Mouse (Mus musculus): ENCODE results near the gene Mtnr1b. TPM values are rescaled to one million over a fixed set of nuclear protein-coding genes. Genes with fewer than 3 reads are reported as not detected.

The Mtnr1b gene
- total RNA-seq (2021), result not detected
- long read RNA-seq, experiment 1, result 0 reads
- long read RNA-seq, experiment 2, result 0 reads

DNA sequence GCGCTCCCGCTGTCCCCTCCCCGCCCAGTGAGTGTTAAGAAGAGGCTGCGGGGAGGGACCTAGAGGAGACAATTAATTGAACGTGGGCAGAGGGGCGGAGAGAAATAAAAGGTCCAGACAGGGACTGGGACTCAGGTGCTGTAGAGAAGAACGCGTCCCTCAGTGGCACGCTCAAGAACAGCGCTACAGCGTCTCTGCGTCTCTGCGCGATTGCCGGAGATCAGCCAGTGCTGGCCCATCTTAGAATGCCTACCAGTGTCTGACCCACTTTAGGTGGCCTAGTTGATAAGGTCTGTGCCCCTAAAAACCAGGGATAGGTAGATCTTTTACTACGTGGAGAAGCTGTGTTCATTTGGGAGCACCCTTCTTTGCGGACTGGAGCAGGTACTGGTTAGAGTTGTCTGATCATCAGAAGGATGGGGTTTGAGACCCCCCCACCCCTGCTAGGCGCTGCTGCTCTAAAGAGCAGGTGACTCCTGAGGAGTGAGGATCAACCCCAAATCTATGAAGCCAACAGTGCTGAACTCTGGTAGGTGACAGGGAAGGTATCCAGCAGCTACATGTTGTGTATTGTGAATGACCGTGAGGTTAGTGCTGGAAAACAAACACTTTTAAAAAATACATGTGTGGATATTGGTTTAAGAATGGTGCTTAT is at the start of gene Mtnr1b:
Gene Mtnr1b (minus strand): TSS at position 51 of the 655 bp plus-strand sequence.
- Histone ChIP-seq H3K4me3 (peak within 1 kb of the TSS; percentile 16; the same call in 1 of the 2 replicates), H3K27ac (no peak within 1 kb of the TSS)
- intact Hi-C loops (cut with DNase I), result no loop called here
- TF ChIP-seq CTCF (IDR thresholded peaks at IDR 0.05), result no peak
- DNase-seq (ENCODE audit: extremely low spot score in 1 of 2, low spot score in 2 of 2), result no peak

DNA sequence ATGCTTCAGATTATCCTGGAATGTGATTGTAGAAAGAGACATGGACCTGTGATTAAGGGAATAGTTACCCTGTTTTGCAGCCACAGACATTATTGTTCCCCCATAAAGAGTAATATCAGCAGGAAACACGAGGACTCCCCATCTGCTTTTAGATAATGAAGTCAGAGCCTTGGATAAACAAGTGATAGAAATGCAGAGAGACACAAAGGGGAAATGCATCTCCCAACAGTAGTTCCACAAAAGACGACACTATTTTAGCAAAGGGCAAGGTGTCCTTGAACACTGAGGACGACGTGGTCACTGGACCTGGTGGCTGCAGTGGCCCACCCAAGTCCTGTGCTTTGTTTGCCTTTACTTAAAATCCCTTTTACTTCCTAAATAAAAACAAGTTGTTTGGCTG is 45.9 kb upstream of the Mtnr1b start:
- no peak for TF ChIP-seq CTCF (IDR thresholded peaks at IDR 0.05)
- Histone ChIP-seq H3K4me3 (no peak overlapping the region), H3K27ac (no peak overlapping the region)
- intact Hi-C loops (cut with DNase I), result no loop called here
- DNase-seq (ENCODE audit: extremely low spot score in 1 of 2, low spot score in 2 of 2), result no peak

DNA sequence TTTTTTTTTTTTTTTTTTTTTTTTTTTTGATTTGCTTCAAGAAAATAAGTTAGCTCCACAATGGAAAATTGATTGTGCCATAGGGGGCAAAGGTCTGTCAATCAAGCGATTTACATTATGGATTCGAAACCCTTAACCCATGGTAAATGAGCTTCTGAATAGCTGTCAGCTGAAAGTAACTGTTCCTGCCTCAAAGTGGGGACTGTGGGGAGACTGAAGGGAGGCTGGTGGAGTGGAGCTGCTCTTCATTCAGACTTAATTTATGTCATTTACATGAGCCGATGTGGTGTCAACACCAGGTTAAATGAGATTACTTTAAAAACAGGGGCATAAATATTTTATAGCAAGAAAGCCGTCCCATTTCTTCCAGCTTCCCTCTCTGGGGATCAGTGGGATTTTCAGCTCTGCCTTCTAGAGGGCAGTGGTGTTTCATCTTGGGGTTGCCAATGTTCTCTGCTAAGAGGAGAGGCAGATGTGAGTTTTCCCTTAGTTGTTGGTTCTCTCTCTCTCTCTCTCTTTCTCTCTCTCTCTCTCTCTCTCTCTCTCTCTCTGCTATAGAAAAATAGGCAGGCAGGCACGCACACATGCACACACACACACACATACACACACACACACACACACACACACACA is 45.1 kb upstream of the Mtnr1b start:
- DNase-seq (ENCODE audit: extremely low spot score in 1 of 2, low spot score in 2 of 2), result no peak
- TF ChIP-seq CTCF (IDR thresholded peaks at IDR 0.05), result peak; percentile 49
- intact Hi-C loops (cut with DNase I), result no loop called here
- H3K27ac ChIP-seq, result no peak overlapping the region
- H3K4me3 ChIP-seq, result no peak overlapping the region

DNA sequence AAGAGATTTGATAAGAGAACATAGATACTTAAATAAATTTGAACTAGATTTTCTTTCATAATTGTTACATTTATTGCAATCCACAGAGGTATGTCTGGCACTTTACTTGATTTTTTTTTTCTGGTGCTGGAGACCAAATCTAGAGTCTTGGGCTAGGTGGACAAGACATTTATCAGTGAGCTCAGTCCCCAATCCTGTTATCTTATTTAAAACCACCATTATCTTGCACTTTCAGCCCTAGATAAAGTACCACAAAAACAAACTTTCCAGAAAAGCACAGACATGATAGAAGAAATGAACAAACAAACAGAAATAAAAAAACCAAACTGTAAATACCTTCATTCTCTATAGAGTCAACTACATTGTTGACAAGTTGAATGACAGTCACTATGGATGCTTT is 42.2 kb upstream of the Mtnr1b start:
- TF ChIP-seq CTCF (IDR thresholded peaks at IDR 0.05), result no peak
- DNase-seq (ENCODE audit: extremely low spot score in 1 of 2, low spot score in 2 of 2), result no peak
- H3K27ac ChIP-seq, result no peak overlapping the region
- intact Hi-C loops (cut with DNase I), result no loop called here
- no peak overlapping the region for H3K4me3 ChIP-seq

DNA sequence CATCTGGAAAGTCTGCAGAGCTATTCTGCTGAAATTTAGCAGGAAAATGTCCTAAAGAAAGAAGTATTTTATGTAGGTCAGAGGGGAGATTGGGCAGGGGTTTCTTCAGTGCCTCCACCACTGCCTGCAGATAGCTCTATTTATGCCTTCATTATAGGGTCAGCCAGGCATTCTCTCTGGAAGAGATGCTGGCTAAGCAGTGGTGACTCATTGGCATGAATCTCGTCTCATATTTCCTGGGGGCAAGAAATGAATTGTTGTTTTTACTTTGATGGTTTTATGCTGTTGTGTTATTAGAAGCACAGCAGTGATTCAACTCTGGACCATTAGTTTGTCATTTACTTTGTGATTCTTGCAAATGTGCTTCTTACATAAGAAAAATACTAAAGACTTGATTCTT is 38.4 kb upstream of the Mtnr1b start:
- H3K27ac ChIP-seq, result no peak overlapping the region
- H3K4me3 ChIP-seq, result no peak overlapping the region
- no peak for TF ChIP-seq CTCF (IDR thresholded peaks at IDR 0.05)
- intact Hi-C loops (cut with DNase I), result no loop called here
- DNase-seq (ENCODE audit: extremely low spot score in 1 of 2, low spot score in 2 of 2), result no peak

DNA sequence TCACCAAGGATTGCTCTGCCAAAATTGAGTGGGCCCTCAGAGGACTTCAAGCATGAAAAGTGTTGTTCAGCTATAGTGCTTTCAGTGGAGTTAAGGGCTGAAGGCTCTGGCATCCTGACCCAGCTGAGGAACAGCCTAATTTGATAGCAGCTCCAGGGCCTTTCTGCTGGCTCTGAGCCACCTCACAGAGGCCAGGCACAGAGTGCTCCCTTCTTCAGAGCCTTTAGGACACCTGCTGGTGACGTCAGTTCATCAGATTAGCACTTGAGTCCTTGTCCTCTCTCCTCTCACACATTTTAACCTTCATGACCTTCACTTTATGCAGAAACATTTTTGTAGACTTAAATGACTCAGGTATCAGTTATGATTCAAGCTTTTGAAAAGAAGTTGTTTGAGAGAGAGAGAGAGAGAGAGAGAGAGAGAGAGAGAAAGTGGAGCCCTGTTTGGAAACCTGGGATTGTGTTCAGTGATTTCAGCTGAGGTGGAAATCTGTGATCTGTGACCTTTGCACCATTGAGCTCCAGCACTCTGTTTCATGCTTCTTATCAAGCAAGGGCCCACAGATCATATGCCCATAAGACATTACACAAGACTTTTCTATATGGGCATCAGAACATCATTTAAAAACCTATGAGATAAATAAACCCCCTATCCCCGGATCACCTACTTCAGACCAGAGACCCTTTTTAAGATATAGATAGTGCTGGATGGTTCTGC is 35.2 kb upstream of the Mtnr1b start:
- H3K4me3 ChIP-seq, result no peak overlapping the region
- DNase-seq (ENCODE audit: extremely low spot score in 1 of 2, low spot score in 2 of 2), result no peak
- intact Hi-C loops (cut with DNase I), result no loop called here
- no peak for TF ChIP-seq CTCF (IDR thresholded peaks at IDR 0.05)
- no peak overlapping the region for H3K27ac ChIP-seq

DNA sequence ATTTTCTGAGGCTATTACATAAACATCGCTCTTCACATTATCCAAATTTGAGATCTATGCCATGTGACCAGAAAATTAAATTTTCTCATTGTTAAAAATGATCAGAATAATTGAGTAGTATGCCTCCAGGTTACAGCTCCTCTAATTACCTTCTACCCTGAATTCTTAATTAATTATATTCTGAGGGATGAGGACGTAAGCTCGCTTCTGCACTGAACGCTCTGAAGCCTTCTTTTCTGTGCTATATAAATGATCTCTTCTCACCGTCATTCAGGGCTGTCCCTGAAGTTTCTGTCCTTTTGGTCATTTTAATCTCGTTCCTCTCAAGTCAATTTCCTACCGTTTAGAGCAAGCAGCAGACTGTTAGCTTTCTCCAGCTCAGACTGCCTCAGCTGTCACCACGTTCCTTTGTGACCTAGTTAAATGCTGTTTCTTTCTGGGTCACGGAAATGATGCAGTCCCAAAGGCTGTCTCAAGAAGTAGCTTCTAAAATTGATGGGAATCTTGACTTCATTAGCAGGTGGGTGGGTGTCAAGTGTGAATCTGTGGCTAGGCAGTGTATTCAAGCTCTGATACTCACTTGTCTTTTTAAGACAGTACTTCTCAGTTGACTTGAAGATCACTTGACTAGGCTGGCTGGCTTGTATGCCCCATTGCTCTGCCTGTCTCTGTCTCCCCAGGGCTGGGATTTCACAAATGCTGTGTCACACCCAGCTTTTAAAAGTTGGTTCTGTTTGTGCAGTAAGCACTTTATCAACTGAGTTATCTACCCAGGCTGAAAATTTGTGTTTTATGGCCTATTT is 29.8 kb upstream of the Mtnr1b start:
- Histone ChIP-seq H3K27ac (no peak overlapping the region), H3K4me3 (no peak overlapping the region)
- no peak for TF ChIP-seq CTCF (IDR thresholded peaks at IDR 0.05)
- no peak for DNase-seq (ENCODE audit: extremely low spot score in 1 of 2, low spot score in 2 of 2)
- intact Hi-C loops (cut with DNase I), result no loop called here

DNA sequence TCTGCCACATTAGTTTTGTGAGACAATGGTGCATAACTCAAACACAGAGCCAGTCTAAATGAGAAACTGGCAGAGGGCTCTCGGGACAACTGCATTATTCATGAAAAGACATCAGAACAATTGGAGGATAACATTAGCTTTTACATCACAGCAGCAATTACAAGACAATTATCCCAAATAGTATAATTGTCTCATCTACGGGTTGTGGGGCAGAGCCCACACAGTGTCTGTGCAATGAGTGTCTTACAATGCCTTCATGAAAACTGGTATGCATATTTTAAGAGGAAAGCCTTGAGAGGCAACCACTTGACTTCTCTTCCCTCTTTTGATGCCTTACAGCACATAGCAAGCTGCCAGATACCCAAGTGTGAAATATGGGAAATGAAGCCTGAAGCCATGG is 23.8 kb upstream of the Mtnr1b start:
- H3K27ac ChIP-seq, result no peak overlapping the region
- intact Hi-C loops (cut with DNase I), result no loop called here
- DNase-seq (ENCODE audit: extremely low spot score in 1 of 2, low spot score in 2 of 2), result no peak
- no peak overlapping the region for H3K4me3 ChIP-seq
- TF ChIP-seq CTCF (IDR thresholded peaks at IDR 0.05), result no peak

DNA sequence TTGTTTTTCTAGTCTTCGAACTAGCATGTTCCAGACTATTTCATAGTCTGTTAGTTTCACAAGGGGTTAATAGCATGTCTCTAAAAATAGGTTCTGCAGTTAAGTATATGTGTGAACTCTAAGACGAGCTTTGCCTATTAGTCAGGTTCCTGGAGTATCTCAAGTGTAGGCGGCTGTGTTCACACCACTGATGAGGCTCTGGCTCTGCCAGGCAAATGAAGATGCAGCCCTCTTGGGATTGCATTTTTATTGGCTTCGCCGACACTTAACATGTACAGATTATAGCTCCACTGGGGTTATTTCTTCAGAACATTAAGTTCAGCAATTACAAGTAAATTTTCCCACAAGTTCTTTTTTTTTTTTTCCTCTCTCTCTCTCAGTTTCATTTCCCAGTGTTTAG is 12.4 kb upstream of the Mtnr1b start:
- TF ChIP-seq CTCF (IDR thresholded peaks at IDR 0.05), result no peak
- DNase-seq (ENCODE audit: extremely low spot score in 1 of 2, low spot score in 2 of 2), result no peak
- intact Hi-C loops (cut with DNase I), result loop anchor here (10.0 kb wide), 1 partner anchor 522 kb away; no protein-coding TSS in a partner anchor
- H3K4me3 ChIP-seq, result no peak overlapping the region
- H3K27ac ChIP-seq, result no peak overlapping the region

DNA sequence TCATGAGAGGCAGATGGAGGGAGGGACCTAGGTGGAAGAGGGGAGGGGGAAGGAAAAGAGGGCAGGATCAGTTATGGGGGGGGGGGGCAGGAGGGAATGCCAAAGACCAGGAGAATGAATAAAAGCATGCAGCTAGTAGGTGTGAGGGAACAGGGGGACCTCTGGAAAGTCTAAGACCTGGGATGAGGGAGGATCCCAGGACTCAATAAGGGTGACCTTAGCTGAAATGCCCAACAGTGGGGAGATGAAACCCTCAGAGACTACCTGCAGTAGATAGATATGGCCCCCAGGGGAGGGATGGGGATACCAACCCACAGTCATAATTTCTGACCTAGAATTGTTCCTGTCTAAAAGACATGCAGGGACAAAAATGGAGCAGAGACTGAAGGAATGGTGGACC is 6.4 kb upstream of the Mtnr1b start:
- no peak for DNase-seq (ENCODE audit: extremely low spot score in 1 of 2, low spot score in 2 of 2)
- Histone ChIP-seq H3K27ac (no peak overlapping the region), H3K4me3 (no peak overlapping the region)
- intact Hi-C loops (cut with DNase I), result loop anchor here (2.0 to 10.0 kb wide), 4 partner anchors 134 to 516 kb away; partner anchors contain the start of gene Smco4
- TF ChIP-seq CTCF (IDR thresholded peaks at IDR 0.05), result no peak

DNA sequence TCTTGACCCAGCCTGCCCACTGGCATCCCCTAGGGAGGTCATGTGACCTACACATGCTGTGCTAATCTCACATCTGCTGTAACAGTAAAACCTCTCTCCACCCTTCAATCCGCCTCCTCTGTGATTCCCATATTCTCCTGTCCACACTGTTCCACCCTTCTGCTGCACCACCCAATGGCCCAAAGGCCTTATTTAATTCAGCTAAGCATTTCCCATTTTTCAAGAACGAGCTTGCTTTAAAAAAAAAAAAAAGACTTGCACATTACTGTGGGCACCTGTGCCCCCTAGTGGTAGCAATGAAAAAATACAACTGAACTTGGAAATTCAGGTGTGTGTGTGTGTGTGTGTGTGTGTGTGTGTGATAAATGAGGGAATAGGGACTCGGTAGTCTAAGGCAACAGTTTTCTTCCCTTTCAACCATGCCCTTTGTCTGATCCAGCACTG is 5.8 kb upstream of the Mtnr1b start:
- no peak for DNase-seq (ENCODE audit: extremely low spot score in 1 of 2, low spot score in 2 of 2)
- H3K4me3 ChIP-seq, result no peak overlapping the region
- H3K27ac ChIP-seq, result no peak overlapping the region
- intact Hi-C loops (cut with DNase I), result loop anchor here (2.0 to 10.0 kb wide), 4 partner anchors 133 to 515 kb away; partner anchors contain the start of gene Smco4
- peak; percentile 68 for TF ChIP-seq CTCF (IDR thresholded peaks at IDR 0.05)
